23 mouse cellular contexts compared by ENCODE assay signal in genomic region chr5:45099082-45099481, GRCm38 (mm10).
DNase-seq lines count a peak whose midpoint lies in the region; ATAC-seq and TF ChIP-seq lines count a peak whose summit lies in the region.
"Had no signal": no experiment of that assay in that cellular context is flagged by ENCODE, and none has a peak within 500 bp of the region (broad histone marks: within the 10 kb centered on the region; RNA-seq: fewer than 3 reads in every experiment).

No protein-coding gene starts in this region.

- no peak for TF ChIP-seq CTCF in lung, postnatal 0 days (IDR thresholded peaks at IDR 0.05)
- no peak for TF ChIP-seq CTCF in lung, adult 2 months (IDR thresholded peaks at IDR 0.05; ENCODE audit: insufficient read depth, low read length)

- no peak overlapping the region for H3K4me2 ChIP-seq in lung, postnatal 0 days (replicated peaks; ENCODE audit: low read depth, low read length)
- H3K4me2 ChIP-seq in midbrain, embryonic 11.5 days = no peak overlapping the region
- H3K4me2 ChIP-seq: embryonic facial prominence, embryonic 13.5 days; embryonic facial prominence, embryonic 15.5 days; forebrain, embryonic 12.5 days had no signal

- no peaks in the 10 kb centered on the region for H3K9me3 ChIP-seq in lung, postnatal 0 days (ENCODE audit: low read length)
- H3K9me3 ChIP-seq in midbrain, embryonic 11.5 days (ENCODE audit: control insufficient read depth, low read length) = no peaks in the 10 kb centered on the region
- H3K9me3 ChIP-seq: embryonic facial prominence, embryonic 13.5 days; embryonic facial prominence, embryonic 15.5 days; forebrain, embryonic 10.5 days; forebrain, embryonic 12.5 days had no signal

- no peaks in the 10 kb centered on the region for H3K36me3 ChIP-seq in lung, postnatal 0 days (ENCODE audit: insufficient read depth, low read length)
- no peaks in the 10 kb centered on the region for H3K36me3 ChIP-seq in midbrain, embryonic 11.5 days (ENCODE audit: control insufficient read depth, insufficient read depth, low read length)
- H3K36me3 ChIP-seq: embryonic facial prominence, embryonic 13.5 days; embryonic facial prominence, embryonic 15.5 days; forebrain, embryonic 10.5 days; forebrain, embryonic 12.5 days had no signal

- peak; percentile 39 for DNase-seq in lung, postnatal 0 days (ENCODE audit: low spot score)
- DNase-seq in lung, adult 2 months = no peak
- peak; percentile 15 for DNase-seq in lung, postnatal 36 days
- DNase-seq in lung, postnatal 4 days = no peak
- DNase-seq in midbrain, embryonic 11.5 days (ENCODE audit: low spot score, missing footprints) = no peak
- DNase-seq: adrenal gland, adult 2 months; adrenal gland, postnatal 10 days; adrenal gland, postnatal 25 days; cerebellum, adult 11 months; cerebellum, adult 18-20 months; cerebellum, adult 8-10 months; cerebellum, adult 9-11 months; cerebellum, postnatal 14 days; cerebellum, postnatal 36 days; embryo, embryonic 11 days had no signal

- TF ChIP-seq POLR2A in lung, adult 2 months (IDR thresholded peaks at IDR 0.05; ENCODE audit: borderline replicate concordance, extremely low read depth, low read depth, low read length) = no peak

- no peak overlapping the region for H3K9ac ChIP-seq in lung, postnatal 0 days (replicated peaks; ENCODE audit: low read depth)
- no peak overlapping the region for H3K9ac ChIP-seq in midbrain, embryonic 11.5 days (ENCODE audit: low read length)
- H3K9ac ChIP-seq: embryonic facial prominence, embryonic 13.5 days; embryonic facial prominence, embryonic 15.5 days; forebrain, embryonic 12.5 days had no signal

- no peak overlapping the region for H3K27ac ChIP-seq in lung, postnatal 0 days (ENCODE audit: low read length)
- H3K27ac ChIP-seq in midbrain, embryonic 11.5 days (ENCODE audit: low read depth, low read length) = no peak overlapping the region
- H3K27ac ChIP-seq: embryonic facial prominence, embryonic 13.5 days; embryonic facial prominence, embryonic 15.5 days; forebrain, embryonic 10.5 days; forebrain, embryonic 12.5 days had no signal

- no peaks in the 10 kb centered on the region for H3K4me1 ChIP-seq in lung, postnatal 0 days (ENCODE audit: insufficient read depth, low read depth, low read length)
- H3K4me1 ChIP-seq in lung, adult 2 months (ENCODE audit: control insufficient read depth, insufficient read depth, low read length) = no peaks in the 10 kb centered on the region
- 0 out of 2 replicates have a peak, but pooled peaks cover 3% of the 10 kb centered on the region for H3K4me1 ChIP-seq in midbrain, embryonic 11.5 days (ENCODE audit: control insufficient read depth, insufficient read depth, low read length)

- ATAC-seq in lung, postnatal 0 days = no peak
- peak; percentile 55; the same call in 1 of the 2 replicates for ATAC-seq in megakaryocyte progenitor cell, adult 5-6 weeks (replicated peaks; ENCODE audit: poor library complexity)
- ATAC-seq in midbrain, embryonic 11.5 days (ENCODE audit: low FRiP score) = no peak
- ATAC-seq: forebrain, embryonic 14.5 days; forebrain, embryonic 16.5 days had no signal

- no peak for TF ChIP-seq EP300 in lung, postnatal 0 days (IDR thresholded peaks at IDR 0.05)

- no peak overlapping the region for H3K4me3 ChIP-seq in lung, postnatal 0 days (ENCODE audit: low read depth, low read length)
- no peak overlapping the region for H3K4me3 ChIP-seq in lung, adult 2 months (replicated peaks; ENCODE audit: extremely low read depth, low read depth, low read length)
- H3K4me3 ChIP-seq in midbrain, embryonic 11.5 days (ENCODE audit: low read depth, low read length) = no peak overlapping the region
- H3K4me3 ChIP-seq: embryonic facial prominence, embryonic 13.5 days; embryonic facial prominence, embryonic 15.5 days; erythroblast, embryonic 14.5 days; forebrain, embryonic 10.5 days; forebrain, embryonic 12.5 days had no signal

- no peaks in the 10 kb centered on the region for H3K27me3 ChIP-seq in lung, postnatal 0 days (replicated peaks; ENCODE audit: insufficient read depth, low read length)
- no peaks in the 10 kb centered on the region for H3K27me3 ChIP-seq in midbrain, embryonic 11.5 days (ENCODE audit: control insufficient read depth, insufficient read depth, low read length)
- H3K27me3 ChIP-seq: embryonic facial prominence, embryonic 13.5 days; embryonic facial prominence, embryonic 15.5 days; forebrain, embryonic 12.5 days had no signal

- WGBS in lung, postnatal 0 days = 76% methylated on average over 2 of the region's 2 CpGs
- WGBS in lung, adult 2 months = 74% methylated on average over 2 of the region's 2 CpGs
- WGBS in midbrain, embryonic 11.5 days = 89% methylated on average over 2 of the region's 2 CpGs

Comparison
In these comparisons a context has a peak if more than half of its experiments do, and no peak if none do; other contexts are left out.
1. DNase-seq: peak in lung, postnatal 0 days (single experiment) and lung, postnatal 36 days (single experiment); none in lung, adult 2 months (single experiment), lung, postnatal 4 days (0 of 2) and midbrain, embryonic 11.5 days (single experiment).